Mouse (Mus musculus) lung, adult 2 months (tissue): Measurements from ENCODE around the gene 1700092M07Rik.

Experiments
- CTCF ChIP-seq: fragments of 200-500 bp; IDR thresholded peaks from 2 replicates; pipeline ENCODE4 v1.5.1; 2011; ENCODE audit warnings: mild to moderate bottlenecking, low read length, control low read depth; ENCODE audit not compliant: insufficient read depth
- POLR2A ChIP-seq: fragments of 200-500 bp; IDR thresholded peaks from 2 replicates; pipeline ENCODE4 v1.6.1; 2011; ENCODE audit warnings: low read depth, mild to moderate bottlenecking, control low read depth, low read length, borderline replicate concordance; ENCODE audit errors: extremely low read depth

GRCm38 (mm10) chr19:8712870-8713305, 27.6 kb upstream of the 1700092M07Rik start:
- TF ChIP-seq CTCF (no peak), POLR2A (peak; percentile 7; the same call in 1 of the 2 replicates)
